Mouse (Mus musculus) layer of hippocampus, postnatal 14 days (tissue): Measurements from ENCODE around the gene Prune1. TPM values are rescaled to one million over a fixed set of nuclear protein-coding genes. Genes with fewer than 3 reads are reported as not detected.
"Not testable (repeated sequence)": the region's sequence is repeated elsewhere in the genome, so short reads cannot be mapped to it uniquely, and the experiment has no call there.

ENCODE experiments used
- DNase-seq, 2 experiments: peaks; one replicate each; pipeline ENCODE4 v3.0.0; 2021 to 2022; ENCODE audit warnings: low spot score in 2 of 2, mixed read lengths in 1 of 2
- total RNA-seq, 2 experiments: library from RNA; stranded (reverse); gene quantifications; 2 replicates each; pipeline ENCODE4 v1.2.3; 2021

The Prune1 gene
- total RNA-seq, 2 experiments from 2014 or later: 26.8 to 26.9 TPM

DNA sequence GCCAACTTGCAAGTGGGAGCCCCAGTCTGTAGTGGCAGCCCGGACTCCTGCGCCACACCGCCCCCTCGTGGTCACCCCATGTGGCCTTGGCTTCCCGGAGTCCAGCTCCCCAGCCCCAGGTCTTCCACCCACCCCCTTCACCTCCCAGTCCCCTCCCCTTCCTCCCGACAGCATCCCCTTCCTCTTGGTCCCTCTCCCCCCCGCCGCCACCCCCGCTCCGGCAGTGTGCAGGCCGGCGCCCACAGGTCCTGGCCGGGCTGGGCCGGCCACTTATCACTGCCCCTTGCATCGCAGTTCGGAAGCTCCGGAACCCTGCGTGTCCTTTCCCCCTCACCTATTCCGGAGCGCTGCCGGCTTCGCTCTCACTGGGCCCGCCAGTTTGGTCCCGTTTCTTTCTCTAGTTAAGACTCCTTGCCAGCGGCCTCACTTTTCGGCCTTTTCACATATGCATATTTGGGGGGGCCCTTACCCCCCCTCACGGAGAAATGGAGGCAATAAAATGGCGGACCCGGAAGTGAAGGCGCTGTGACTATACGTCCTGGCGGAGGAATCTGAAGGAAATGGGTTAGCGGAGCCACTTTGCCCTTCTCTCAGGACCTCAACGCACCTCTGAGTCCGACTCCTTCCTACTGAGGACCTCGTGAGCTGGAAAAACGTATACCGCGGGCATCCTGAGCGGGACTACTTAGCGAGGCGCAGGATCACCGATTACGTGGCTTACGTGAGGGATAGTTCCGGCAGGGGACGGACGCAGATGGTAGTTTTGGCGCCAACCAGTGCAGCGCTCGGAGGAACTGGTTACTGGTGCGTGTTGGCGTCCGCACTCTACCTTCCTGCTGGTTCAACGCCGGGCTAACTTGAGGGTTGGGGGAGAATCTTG is 64.4 kb downstream of the Prune1 start, which contains the start of gene Gabpb2:
Gene Gabpb2 (minus strand): TSS at position 662 of the 880 bp plus-strand sequence.
- peak; percentile 92 for DNase-seq

- DNase-seq: no peak
These were observed 65.1 kb downstream of the Prune1 start for GRCm38 (mm10) chr3:95216655-95217254.

- no peak for DNase-seq
These were observed 68.3 kb downstream of the Prune1 start for GRCm38 (mm10) chr3:95213609-95213975.

DNA sequence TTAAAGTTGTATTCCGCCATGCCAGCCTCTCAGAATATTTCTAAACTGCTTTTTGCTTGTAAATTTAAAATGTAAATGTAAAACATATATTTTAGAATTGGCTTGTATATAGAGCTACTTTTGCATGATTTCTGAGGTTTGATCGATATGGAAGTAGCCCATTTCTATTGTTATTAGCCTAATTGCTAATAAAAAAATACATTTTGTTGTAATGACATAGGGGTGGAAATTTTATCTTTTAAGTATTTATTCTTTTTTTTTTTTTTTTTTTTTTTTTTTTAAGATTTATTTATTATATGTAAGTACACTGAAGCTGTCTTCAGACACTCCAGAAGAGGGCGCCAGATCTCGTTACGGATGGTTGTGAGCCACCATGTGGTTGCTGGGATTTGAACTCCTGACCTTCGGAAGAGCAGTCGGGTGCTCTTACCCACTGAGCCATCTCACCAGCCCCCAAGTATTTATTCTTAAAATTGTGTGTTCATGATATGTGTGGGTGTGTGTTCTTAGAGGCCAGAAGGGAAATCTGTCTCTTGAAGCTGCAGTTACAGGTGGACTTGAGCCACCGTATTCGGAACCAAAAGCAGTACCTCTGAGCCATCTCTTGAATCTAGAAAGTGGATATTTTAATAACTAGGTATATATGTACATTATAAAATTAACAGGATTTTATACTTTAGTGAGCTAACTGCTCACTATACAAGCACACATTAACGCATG is 68.8 kb downstream of the Prune1 start:
- not testable (repeated sequence) for DNase-seq

- DNase-seq: no peak
These were observed 71.3 kb downstream of the Prune1 start for GRCm38 (mm10) chr3:95210585-95210984.

DNA sequence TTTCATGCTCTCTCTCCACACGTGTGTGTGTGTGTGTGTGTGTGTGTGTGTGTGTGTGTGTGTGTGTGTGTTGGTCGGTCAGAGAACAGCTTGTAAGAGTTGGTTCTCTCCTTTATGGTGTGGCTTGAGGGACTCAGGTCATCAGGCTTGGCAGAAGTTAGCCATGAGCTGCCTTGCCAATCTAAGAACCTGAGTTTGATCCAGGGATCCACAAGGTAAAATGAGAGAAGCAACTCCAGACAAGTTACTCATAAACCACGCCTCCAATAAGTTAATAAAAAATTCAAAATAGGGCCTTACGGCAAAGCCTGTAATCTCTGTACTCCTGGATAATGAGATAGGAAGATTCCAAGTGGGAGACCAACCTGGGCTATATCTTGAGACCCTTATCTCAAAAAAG is 73.6 kb downstream of the Prune1 start:
- no peak for DNase-seq

DNA sequence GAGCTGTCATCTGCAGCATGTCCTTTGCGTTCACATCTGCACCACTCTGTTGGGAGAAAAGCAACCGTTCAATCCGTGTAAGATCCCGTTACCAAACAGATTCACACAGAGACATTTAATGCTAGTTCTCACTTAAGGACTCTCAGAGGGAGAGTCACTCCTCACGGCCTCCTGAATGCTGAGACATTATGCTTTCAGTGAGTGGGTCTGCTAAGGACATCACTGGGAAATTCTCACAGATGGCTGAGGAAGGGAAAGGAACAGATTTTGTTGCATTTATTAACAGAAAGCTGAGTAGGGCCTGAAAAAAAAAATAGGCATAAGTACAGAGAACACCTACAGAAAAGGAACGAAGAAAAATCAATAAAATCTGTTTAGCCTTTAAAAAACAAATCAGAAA is 78.0 kb downstream of the Prune1 start:
- DNase-seq: peak in 1 of 2 experiments; percentile 63

Other genes with a start within 250 kb of the Prune1 start
- gene Psmd4, start 239.5 kb downstream of the Prune1 start, total RNA-seq: 100 to 1,000 TPM; 155 TPM
- 10 to 100 TPM; 46.3 to 51.5 TPM for gene Pip5k1a, start 175.1 kb downstream of the Prune1 start, total RNA-seq
- 10 to 100 TPM; 40.8 to 45.3 TPM for gene Vps72, start 171.1 kb downstream of the Prune1 start, total RNA-seq
- gene Tmod4, start 157.6 kb downstream of the Prune1 start, total RNA-seq: 1 to 10 TPM in 1 of 2 experiments, under 1 TPM in 1; 0.83 to 1.5 TPM
- 10 to 100 TPM; 39.6 to 41.2 TPM for gene Scnm1, start 148.1 kb downstream of the Prune1 start, total RNA-seq
- gene Lysmd1, start 148.0 kb downstream of the Prune1 start, total RNA-seq: 10 to 100 TPM; 22.5 to 22.8 TPM
- gene Tnfaip8l2, start 139.7 kb downstream of the Prune1 start, total RNA-seq: 1 to 10 TPM; 2.3 to 3.0 TPM
- 10 to 100 TPM; 48.6 to 52.6 TPM for gene Sema6c, start 121.6 kb downstream of the Prune1 start, total RNA-seq
- gene Gabpb2, start 64.2 kb downstream of the Prune1 start, total RNA-seq: 10 to 100 TPM; 10.5 to 11.8 TPM
- gene Cdc42se1, start 53.3 kb downstream of the Prune1 start, total RNA-seq: 10 to 100 TPM; 85.9 to 87.3 TPM
- 100 to 1,000 TPM; 496 to 516 TPM for gene Mllt11, start 49.9 kb downstream of the Prune1 start, total RNA-seq
- gene Gm128, start 40.5 kb downstream of the Prune1 start, total RNA-seq: not detected
- under 1 TPM in 1 of 2 experiments, not detected in 1; 0.46 TPM for gene Bnipl, start 30.9 kb downstream of the Prune1 start, total RNA-seq
- 10 to 100 TPM; 26.2 to 28.5 TPM for gene Mindy1, start 731 bp downstream of the Prune1 start, total RNA-seq
- gene Anxa9, start 25.1 kb upstream of the Prune1 start, total RNA-seq: under 1 TPM; 0.51 to 0.95 TPM
- 10 to 100 TPM; 60.8 to 62.0 TPM for gene Cers2, start 32.7 kb upstream of the Prune1 start, total RNA-seq
- gene Setdb1, start 75.1 kb upstream of the Prune1 start, total RNA-seq: 10 to 100 TPM; 40.7 to 40.8 TPM
- gene 4930558C23Rik, start 120.8 kb upstream of the Prune1 start, total RNA-seq: not detected
- gene Arnt, start 152.3 kb upstream of the Prune1 start, total RNA-seq: 10 to 100 TPM; 35.7 to 36.9 TPM
- gene Ctsk, start 217.2 kb upstream of the Prune1 start, total RNA-seq: 1 to 10 TPM; 7.1 to 8.0 TPM
- gene Ctss, start 244.7 kb upstream of the Prune1 start, total RNA-seq: 10 to 100 TPM; 32.3 to 35.9 TPM